27 mouse cellular contexts compared by ENCODE assay signal in genomic region chr6:12892929-12893328, GRCm38 (mm10).
DNase-seq lines count a peak whose midpoint lies in the region; ATAC-seq lines count a peak whose summit lies in the region.
"Had no signal": no experiment of that assay in that cellular context is flagged by ENCODE, and none has a peak within 500 bp of the region (broad histone marks: within the 10 kb centered on the region; RNA-seq: fewer than 3 reads in every experiment).

No protein-coding gene starts in this region.

- H3K27ac ChIP-seq in kidney, embryonic 16.5 days (ENCODE audit: low read length), result no peak overlapping the region
- H3K27ac ChIP-seq: embryonic facial prominence, embryonic 12.5 days; embryonic facial prominence, embryonic 15.5 days; gastrocnemius, adult 2 months; heart, embryonic 15.5 days; hindbrain, embryonic 10.5 days; hindbrain, embryonic 13.5 days had no signal

- peak; percentile 89 for ATAC-seq in kidney, embryonic 16.5 days (ENCODE audit: low FRiP score, low TSS enrichment)
- ATAC-seq: CD4-positive, CD25-positive, alpha-beta regulatory T cell, adult 4 months; forebrain, embryonic 14.5 days; forebrain, postnatal 0 days; hindbrain, embryonic 16.5 days had no signal

- 53% methylated on average over 5 of the region's 5 CpGs for whole genome bisulfite sequencing in kidney, embryonic 16.5 days

- H3K4me1 ChIP-seq in kidney, embryonic 16.5 days (ENCODE audit: insufficient read depth, low read length), result no peaks in the 10 kb centered on the region
- H3K4me1 ChIP-seq: embryonic facial prominence, embryonic 12.5 days; embryonic facial prominence, embryonic 15.5 days; heart, embryonic 12.5 days; heart, embryonic 15.5 days; hindbrain, embryonic 10.5 days; hindbrain, embryonic 13.5 days had no signal

- no peak overlapping the region for H3K9ac ChIP-seq in kidney, embryonic 16.5 days (replicated peaks; ENCODE audit: low read length)
- H3K9ac ChIP-seq: embryonic facial prominence, embryonic 12.5 days; embryonic facial prominence, embryonic 15.5 days; forebrain, postnatal 0 days; heart, embryonic 12.5 days; heart, embryonic 15.5 days; hindbrain, embryonic 13.5 days had no signal

- H3K36me3 ChIP-seq in kidney, embryonic 16.5 days (ENCODE audit: insufficient read depth, low read length), result no peaks in the 10 kb centered on the region
- H3K36me3 ChIP-seq: embryonic facial prominence, embryonic 12.5 days; embryonic facial prominence, embryonic 15.5 days; heart, embryonic 12.5 days; heart, embryonic 15.5 days; hindbrain, embryonic 10.5 days; hindbrain, embryonic 13.5 days had no signal

- no peak overlapping the region for H3K4me3 ChIP-seq in kidney, embryonic 16.5 days (ENCODE audit: low read length)
- H3K4me3 ChIP-seq: embryonic facial prominence, embryonic 12.5 days; embryonic facial prominence, embryonic 15.5 days; gastrocnemius, adult 2 months; heart, embryonic 12.5 days; heart, embryonic 15.5 days; hindbrain, embryonic 10.5 days; hindbrain, embryonic 13.5 days had no signal

- no peaks in the 10 kb centered on the region for H3K9me3 ChIP-seq in kidney, embryonic 16.5 days (ENCODE audit: low read length)
- H3K9me3 ChIP-seq: embryonic facial prominence, embryonic 12.5 days; embryonic facial prominence, embryonic 15.5 days; heart, embryonic 12.5 days; heart, embryonic 15.5 days; hindbrain, embryonic 10.5 days; hindbrain, embryonic 13.5 days had no signal

- H3K27me3 ChIP-seq in kidney, embryonic 16.5 days (ENCODE audit: insufficient read depth, low read length), result no peaks in the 10 kb centered on the region
- H3K27me3 ChIP-seq: embryonic facial prominence, embryonic 12.5 days; embryonic facial prominence, embryonic 15.5 days; heart, embryonic 12.5 days; heart, embryonic 15.5 days; hindbrain, embryonic 13.5 days had no signal

- no peak for DNase-seq in kidney, adult 8-10 months
- peak; percentile 3 for DNase-seq in retina, postnatal 1 day
- DNase-seq in retina, embryonic 14.5 days (ENCODE audit: low spot score), result no peak
- DNase-seq in ZHBTc4 (ENCODE audit: low read depth, low spot score), result peak; percentile 33
- no peak for DNase-seq in spleen, adult 18-20 months
- DNase-seq: adrenal gland, adult 2 months; adrenal gland, postnatal 14 days; cerebellum, adult 11 months; cerebellum, adult 2 months; cerebellum, adult 9-11 months; cerebellum, postnatal 25 days; forebrain, postnatal 0 days; gastrocnemius, adult 2 months; gastrocnemius, postnatal 25 days; heart, adult 18-20 months; heart, postnatal 10 days; heart, postnatal 36 days had no signal

- no peak overlapping the region for H3K4me2 ChIP-seq in kidney, embryonic 16.5 days (replicated peaks; ENCODE audit: low read depth, low read length)
- H3K4me2 ChIP-seq: embryonic facial prominence, embryonic 12.5 days; embryonic facial prominence, embryonic 15.5 days; heart, embryonic 12.5 days; heart, embryonic 15.5 days; hindbrain, embryonic 13.5 days had no signal

Comparison
In these comparisons a context has a peak if more than half of its experiments do, and no peak if none do; other contexts are left out.
1. DNase-seq: peak in retina, postnatal 1 day (single experiment) and ZHBTc4 (single experiment); none in kidney, adult 8-10 months (0 of 2), retina, embryonic 14.5 days (single experiment) and spleen, adult 18-20 months (0 of 2).